Mouse (Mus musculus) intestine, postnatal 0 days (tissue): ENCODE data around the gene Tnrc6c. TPM values are rescaled to one million over a fixed set of nuclear protein-coding genes. Genes with fewer than 3 reads are reported as not detected.

Source experiments
- ATAC-seq: fragments of 200-750 bp; cut with Nextera tagmentation; 2 replicates; pipeline ENCODE4 v1.8.0; 2017; ENCODE audit warnings: mild to moderate bottlenecking, moderate TSS enrichment, moderate library complexity
- H3K27ac ChIP-seq: fragments of 300-500 bp; sonication (generic); 2 replicates; pipeline ENCODE4 v1.5.1; 2014; ENCODE audit warnings: mild to moderate bottlenecking, low read depth, low read length, moderate library complexity
- H3K27me3 ChIP-seq: fragments of 300-500 bp; sonication (generic); replicated peaks from 2 replicates; pipeline ENCODE4 v1.6.1; 2014; ENCODE audit warnings: low read length, mixed read lengths; ENCODE audit not compliant: control insufficient read depth, insufficient read depth
- H3K36me3 ChIP-seq: fragments of 300-500 bp; sonication (generic); 2 replicates; pipeline ENCODE4 v1.6.1; 2014; ENCODE audit warnings: mild to moderate bottlenecking, moderate library complexity; ENCODE audit not compliant: control insufficient read depth, insufficient read depth
- H3K4me1 ChIP-seq: fragments of 300-500 bp; sonication (generic); replicated peaks from 2 replicates; pipeline ENCODE4 v1.6.1; 2014; ENCODE audit warnings: antibody characterized with exemption, low read length, mixed read lengths; ENCODE audit not compliant: control insufficient read depth, insufficient read depth
- H3K4me2 ChIP-seq: fragments of 300-500 bp; sonication (generic); replicated peaks from 2 replicates; pipeline ENCODE4 v1.6.1; 2014; ENCODE audit warnings: low read depth, mild to moderate bottlenecking, moderate library complexity
- H3K4me3 ChIP-seq: fragments of 300-500 bp; sonication (generic); 2 replicates; pipeline ENCODE4 v1.5.1; 2014; ENCODE audit warnings: low read depth, low read length
- H3K9ac ChIP-seq: fragments of 300-500 bp; sonication (generic); 2 replicates; pipeline ENCODE4 v1.6.1; 2014; ENCODE audit warnings: mild to moderate bottlenecking, low read depth, low read length
- H3K9me3 ChIP-seq: fragments of 300-500 bp; sonication (generic); 2 replicates; pipeline ENCODE4 v1.6.1; 2016; ENCODE audit warnings: mixed run types; ENCODE audit not compliant: control insufficient read depth
- CTCF ChIP-seq: sonication (generic); IDR thresholded peaks from 2 replicates; pipeline ENCODE4 v1.5.1; 2016; ENCODE audit warnings: low read depth, mild to moderate bottlenecking, control low read depth, antibody characterized with exemption, moderate library complexity
- WGBS: fragments of 180-500 bp; shearing (Covaris S2); extraction: QIAGEN DNeasy Blood & Tissue Kit; methylation state at CpG from one replicate; pipeline ENCODE4 v1.1.7; 2014; 5-methylcytosine and 5-hydroxymethylcytosine counted together
- polyA plus RNA-seq: library from polyadenylated mRNA; unstranded; fragments of >200 nt; fragmentation: Nextera tagmentation; extraction: Ambion mirVana; gene quantifications from 2 replicates; pipeline ENCODE4 v1.2.1, GENCODE M21; 2015

The Tnrc6c gene
- polyA plus RNA-seq, 1 experiment from 2014 or later = 6.1 TPM

- Histone ChIP-seq H3K27me3 (no peaks in the 10 kb centered on the region), H3K4me2 (no peak overlapping the region), H3K9ac (no peak overlapping the region), H3K4me3 (no peak overlapping the region), H3K4me1 (no peaks in the 10 kb centered on the region), H3K27ac (no peak overlapping the region), H3K9me3 (no peaks in the 10 kb centered on the region), H3K36me3 (no peaks in the 10 kb centered on the region)
- WGBS = 79% methylated on average over 2 of the region's 2 CpGs
- no peak for TF ChIP-seq CTCF
- ATAC-seq = no peak
Observed at GRCm38 (mm10) chr11:117642181-117642580, 11.9 kb upstream of the Tnrc6c start.

GRCm38 (mm10) chr11:117643240-117643639 lies 10.8 kb upstream of the Tnrc6c start:
- H3K36me3 ChIP-seq = no peaks in the 10 kb centered on the region
- H3K4me3 ChIP-seq = no peak overlapping the region
- WGBS = 74% methylated on average over 10 of the region's 10 CpGs
- no peak for ATAC-seq
- no peaks in the 10 kb centered on the region for H3K27me3 ChIP-seq
- no peaks in the 10 kb centered on the region for H3K4me1 ChIP-seq
- H3K4me2 ChIP-seq = no peak overlapping the region
- TF ChIP-seq CTCF = no peak
- no peak overlapping the region for H3K27ac ChIP-seq
- no peak overlapping the region for H3K9ac ChIP-seq
- no peaks in the 10 kb centered on the region for H3K9me3 ChIP-seq

GRCm38 (mm10) chr11:117646786-117647185 lies 7.3 kb upstream of the Tnrc6c start:
- H3K27ac ChIP-seq = no peak overlapping the region
- no peak overlapping the region for H3K4me2 ChIP-seq
- 76% methylated on average over 4 of the region's 4 CpGs for WGBS
- no peak overlapping the region for H3K9ac ChIP-seq
- TF ChIP-seq CTCF = no peak
- no peak for ATAC-seq
- no peaks in the 10 kb centered on the region for H3K4me1 ChIP-seq
- no peak overlapping the region for H3K4me3 ChIP-seq
- H3K9me3 ChIP-seq = no peaks in the 10 kb centered on the region
- H3K27me3 ChIP-seq = no peaks in the 10 kb centered on the region; the same call in 1 of the 2 replicates
- no peaks in the 10 kb centered on the region for H3K36me3 ChIP-seq

- no peak for ATAC-seq
- Histone ChIP-seq H3K4me2 (no peak overlapping the region), H3K36me3 (no peaks in the 10 kb centered on the region), H3K27me3 (peaks cover 4% of the 10 kb centered on the region; the same call in 1 of the 2 replicates), H3K9me3 (no peaks in the 10 kb centered on the region), H3K27ac (no peak overlapping the region), H3K4me1 (no peaks in the 10 kb centered on the region), H3K4me3 (no peak overlapping the region), H3K9ac (no peak overlapping the region)
- 60% methylated on average over 6 of the region's 6 CpGs for WGBS
- TF ChIP-seq CTCF = no peak
Observed at GRCm38 (mm10) chr11:117648005-117648404, 6.1 kb upstream of the Tnrc6c start.

- H3K4me3 ChIP-seq = no peak overlapping the region
- peaks cover 4% of the 10 kb centered on the region; the same call in 1 of the 2 replicates for H3K27me3 ChIP-seq
- H3K27ac ChIP-seq = no peak overlapping the region
- 0 out of 2 replicates have a peak, but pooled peaks cover 1% of the 10 kb centered on the region for H3K4me1 ChIP-seq
- H3K4me2 ChIP-seq = no peak overlapping the region
- no peak for TF ChIP-seq CTCF
- 59% methylated on average over 13 of the region's 13 CpGs for WGBS
- H3K9ac ChIP-seq = no peak overlapping the region
- no peaks in the 10 kb centered on the region for H3K9me3 ChIP-seq
- no peaks in the 10 kb centered on the region for H3K36me3 ChIP-seq
- ATAC-seq = no peak
Observed at GRCm38 (mm10) chr11:117650721-117651644, 3.1 kb upstream of the Tnrc6c start.

- no peaks in the 10 kb centered on the region for H3K9me3 ChIP-seq
- 68% methylated on average over 3 of the region's 3 CpGs for WGBS
Observed at GRCm38 (mm10) chr11:117652907-117653306, 1.2 kb upstream of the Tnrc6c start.

More at GRCm38 (mm10) chr11:117652907-117653306, 1.2 kb upstream of the Tnrc6c start:
- no peaks in the 10 kb centered on the region for H3K36me3 ChIP-seq
- no peak overlapping the region; the same call in 1 of the 2 replicates for H3K4me2 ChIP-seq
- H3K9ac ChIP-seq = no peak overlapping the region
- TF ChIP-seq CTCF = no peak
- H3K4me1 ChIP-seq = 0 out of 2 replicates have a peak, but pooled peaks cover 7% of the 10 kb centered on the region
- H3K27ac ChIP-seq = no peak overlapping the region
- H3K4me3 ChIP-seq = no peak overlapping the region
- no peak for ATAC-seq
- H3K27me3 ChIP-seq = peaks cover 4% of the 10 kb centered on the region; the same call in 1 of the 2 replicates
